Mouse (Mus musculus): ENCODE measurements around the gene Cyb5b.

Gene Cyb5b

GRCm38 (mm10) chr8:107129171-107130025 lies 21.0 kb upstream of the Cyb5b start:
- in situ Hi-C loops (cut with MboI) = no loop called here

- in situ Hi-C loops (cut with MboI) = no loop called here
Observed at GRCm38 (mm10) chr8:107130028-107130427, 20.4 kb upstream of the Cyb5b start.

- in situ Hi-C loops (cut with MboI) = no loop called here
Observed at GRCm38 (mm10) chr8:107132581-107133491, 17.6 kb upstream of the Cyb5b start.

GRCm38 (mm10) chr8:107133881-107134280 lies 16.6 kb upstream of the Cyb5b start:
- in situ Hi-C loops (cut with MboI) = no loop called here

GRCm38 (mm10) chr8:107136003-107136612 lies 14.3 kb upstream of the Cyb5b start:
- in situ Hi-C loops (cut with MboI) = no loop called here

- in situ Hi-C loops (cut with MboI) = no loop called here
Observed at GRCm38 (mm10) chr8:107137591-107137990, 12.8 kb upstream of the Cyb5b start.

GRCm38 (mm10) chr8:107138338-107138737 lies 12.1 kb upstream of the Cyb5b start:
- in situ Hi-C loops (cut with MboI) = no loop called here

GRCm38 (mm10) chr8:107139704-107140470 lies 10.6 kb upstream of the Cyb5b start:
- in situ Hi-C loops (cut with MboI) = no loop called here

- in situ Hi-C loops (cut with MboI) = no loop called here
Observed at GRCm38 (mm10) chr8:107142539-107142938, 7.9 kb upstream of the Cyb5b start.

- in situ Hi-C loops (cut with MboI) = no loop called here
Observed at GRCm38 (mm10) chr8:107143501-107143900, 6.9 kb upstream of the Cyb5b start.

GRCm38 (mm10) chr8:107146186-107146585 lies 4.3 kb upstream of the Cyb5b start:
- in situ Hi-C loops (cut with MboI) = no loop called here

- in situ Hi-C loops (cut with MboI) = no loop called here
Observed at GRCm38 (mm10) chr8:107148802-107149201, 1.6 kb upstream of the Cyb5b start.

- in situ Hi-C loops (cut with MboI) = no loop called here
Observed at GRCm38 (mm10) chr8:107150057-107150403, 410 bp upstream of the Cyb5b start.

- in situ Hi-C loops (cut with MboI) = no loop called here
Observed at GRCm38 (mm10) chr8:107151212-107151920, 926 bp downstream of the Cyb5b start.

GRCm38 (mm10) chr8:107153326-107154210 lies 3.1 kb downstream of the Cyb5b start:
- in situ Hi-C loops (cut with MboI) = no loop called here

GRCm38 (mm10) chr8:107156816-107157215 lies 6.4 kb downstream of the Cyb5b start:
- in situ Hi-C loops (cut with MboI) = no loop called here

- in situ Hi-C loops (cut with MboI) = no loop called here
Observed at GRCm38 (mm10) chr8:107157836-107158235, 7.4 kb downstream of the Cyb5b start.

- in situ Hi-C loops (cut with MboI) = no loop called here
Observed at GRCm38 (mm10) chr8:107158890-107159289, 8.4 kb downstream of the Cyb5b start.

- in situ Hi-C loops (cut with MboI) = no loop called here
Observed at GRCm38 (mm10) chr8:107164251-107164773, 13.9 kb downstream of the Cyb5b start.

- in situ Hi-C loops (cut with MboI) = no loop called here
Observed at GRCm38 (mm10) chr8:107165745-107166144, 15.3 kb downstream of the Cyb5b start.

Measured in mature B cell (primary cell).